Mouse (Mus musculus) small intestine, adult 2 months (tissue): ENCODE results near the gene Frrs1l. TPM values are rescaled to one million over a fixed set of nuclear protein-coding genes. Genes with fewer than 3 reads are reported as not detected.

ENCODE experiments used
- H3K27ac ChIP-seq: fragments of 200-500 bp; 2 replicates; pipeline ENCODE4 v1.5.1; 2012; ENCODE audit warnings: low read depth, low read length, control low read depth, inconsistent platforms; ENCODE audit not compliant: insufficient read depth
- H3K27me3 ChIP-seq: fragments of 200-500 bp; 2 replicates; pipeline ENCODE4 v1.6.1; 2012; ENCODE audit warnings: mild to moderate bottlenecking, moderate library complexity, low read length, inconsistent platforms; ENCODE audit not compliant: control insufficient read depth, insufficient read depth
- H3K36me3 ChIP-seq: fragments of 200-500 bp; 2 replicates; pipeline ENCODE4 v1.6.1; 2012; ENCODE audit warnings: mild to moderate bottlenecking, low read length, control low read depth, inconsistent platforms; ENCODE audit not compliant: control insufficient read depth, insufficient read depth
- H3K4me1 ChIP-seq: fragments of 200-500 bp; 2 replicates; pipeline ENCODE4 v1.6.1; 2012; ENCODE audit warnings: low read length, inconsistent platforms, mixed read lengths; ENCODE audit not compliant: control insufficient read depth, insufficient read depth, insufficient read length
- H3K4me3 ChIP-seq: fragments of 200-500 bp; 2 replicates; pipeline ENCODE4 v1.5.1; 2012; ENCODE audit warnings: low read depth, mild to moderate bottlenecking, control low read depth, inconsistent platforms, low read length, moderate library complexity
- CTCF ChIP-seq: fragments of 200-500 bp; IDR thresholded peaks from 2 replicates; pipeline ENCODE4 v1.5.1; 2012; ENCODE audit warnings: low read depth, mild to moderate bottlenecking, control low read depth, inconsistent platforms, low read length, moderate library complexity, mixed read lengths; ENCODE audit not compliant: insufficient replicate concordance, insufficient read length; ENCODE audit errors: extremely low read depth
- POLR2A ChIP-seq: fragments of 200-500 bp; IDR thresholded peaks from 2 replicates; pipeline ENCODE4 v1.6.1; 2012; ENCODE audit warnings: low read depth, mild to moderate bottlenecking, control low read depth, inconsistent platforms, low read length, moderate library complexity
- WGBS: fragments of 180-500 bp; shearing (Covaris S2); methylation state at CpG from one replicate; pipeline ENCODE4 v1.1.7; 2018; 5-methylcytosine and 5-hydroxymethylcytosine counted together
- polyA plus RNA-seq: library from polyadenylated mRNA; depleted of rRNA; stranded (reverse); fragments of >200 nt; gene quantifications from 2 replicates; pipeline ENCODE4 v1.2.3, GENCODE M21; 2012

The Frrs1l gene
- polyA plus RNA-seq, 1 experiment: 0.01 TPM

GRCm38 (mm10) chr4:57021288-57021687, 31.1 kb upstream of the Frrs1l start:
- WGBS: 90% methylated on average over 3 of the region's 3 CpGs
- no peak for TF ChIP-seq POLR2A
- no peak for TF ChIP-seq CTCF
- Histone ChIP-seq H3K36me3 (no peaks in the 10 kb centered on the region), H3K4me1 (no peaks in the 10 kb centered on the region), H3K27me3 (no peaks in the 10 kb centered on the region), H3K4me3 (no peak overlapping the region), H3K27ac (no peak overlapping the region)

GRCm38 (mm10) chr4:57017229-57017628, 27.0 kb upstream of the Frrs1l start:
- Histone ChIP-seq H3K4me1 (no peaks in the 10 kb centered on the region), H3K4me3 (no peak overlapping the region), H3K36me3 (no peaks in the 10 kb centered on the region), H3K27ac (no peak overlapping the region), H3K27me3 (no peaks in the 10 kb centered on the region)
- TF ChIP-seq POLR2A (no peak), CTCF (peak; percentile 95; the same call in 1 of the 2 replicates)
- 19% methylated on average over 5 of the region's 5 CpGs for WGBS

- TF ChIP-seq POLR2A (no peak), CTCF (no peak)
- Histone ChIP-seq H3K27me3 (no peaks in the 10 kb centered on the region), H3K27ac (no peak overlapping the region), H3K4me3 (no peak overlapping the region), H3K36me3 (no peaks in the 10 kb centered on the region), H3K4me1 (no peaks in the 10 kb centered on the region)
- WGBS: 62% methylated on average over 18 of the region's 18 CpGs
Measured at GRCm38 (mm10) chr4:57016366-57017171, 26.4 kb upstream of the Frrs1l start.

GRCm38 (mm10) chr4:57015032-57015431, 24.8 kb upstream of the Frrs1l start:
- Histone ChIP-seq H3K4me1 (no peaks in the 10 kb centered on the region), H3K27me3 (no peaks in the 10 kb centered on the region), H3K36me3 (no peaks in the 10 kb centered on the region), H3K4me3 (no peak overlapping the region), H3K27ac (no peak overlapping the region)
- no peak for TF ChIP-seq POLR2A
- TF ChIP-seq CTCF: no peak
- WGBS: 85% methylated on average over 5 of the region's 5 CpGs

GRCm38 (mm10) chr4:57011454-57012046, 21.4 kb upstream of the Frrs1l start:
- H3K36me3 ChIP-seq: no peaks in the 10 kb centered on the region
- no peaks in the 10 kb centered on the region for H3K4me1 ChIP-seq
- no peak overlapping the region for H3K27ac ChIP-seq
- no peaks in the 10 kb centered on the region for H3K27me3 ChIP-seq
- TF ChIP-seq POLR2A (no peak), CTCF (no peak)
- 44% methylated on average over 8 of the region's 8 CpGs for WGBS
- H3K4me3 ChIP-seq: no peak overlapping the region

GRCm38 (mm10) chr4:57010919-57011318, 20.7 kb upstream of the Frrs1l start:
- WGBS: 8% methylated on average over 6 of the region's 6 CpGs
- no peak overlapping the region for H3K27ac ChIP-seq
- H3K4me3 ChIP-seq: no peak overlapping the region
- H3K36me3 ChIP-seq: no peaks in the 10 kb centered on the region
- H3K27me3 ChIP-seq: no peaks in the 10 kb centered on the region
- H3K4me1 ChIP-seq: no peaks in the 10 kb centered on the region
- TF ChIP-seq CTCF (no peak), POLR2A (no peak)

- WGBS: 49% methylated on average over 5 of the region's 5 CpGs
- TF ChIP-seq CTCF: no peak
- no peak for TF ChIP-seq POLR2A
- H3K4me3 ChIP-seq: no peak overlapping the region
- H3K27ac ChIP-seq: no peak overlapping the region
- no peaks in the 10 kb centered on the region for H3K4me1 ChIP-seq
- H3K36me3 ChIP-seq: no peaks in the 10 kb centered on the region
- no peaks in the 10 kb centered on the region for H3K27me3 ChIP-seq
Measured at GRCm38 (mm10) chr4:57010425-57010824, 20.2 kb upstream of the Frrs1l start.

GRCm38 (mm10) chr4:57007717-57008116, 17.5 kb upstream of the Frrs1l start:
- 75% methylated on average over 9 of the region's 9 CpGs for WGBS
- TF ChIP-seq CTCF (no peak), POLR2A (no peak)

More at GRCm38 (mm10) chr4:57007717-57008116, 17.5 kb upstream of the Frrs1l start:
- Histone ChIP-seq H3K27ac (no peak overlapping the region), H3K4me3 (no peak overlapping the region), H3K27me3 (no peaks in the 10 kb centered on the region), H3K4me1 (no peaks in the 10 kb centered on the region), H3K36me3 (no peaks in the 10 kb centered on the region)
